Mouse (Mus musculus) ovary, adult 2 months (tissue): ENCODE measurements around the gene Fancg. TPM values are rescaled to one million over a fixed set of nuclear protein-coding genes. Genes with fewer than 3 reads are reported as not detected.

Source experiments
- polyA plus RNA-seq: library from polyadenylated mRNA; depleted of rRNA; stranded (reverse); fragments of >200 nt; gene quantifications from 2 replicates; pipeline ENCODE4 v1.2.3, GENCODE M21; 2012; rRNA removed

Gene Fancg
- 12.6 and 15.2 TPM in 2 replicates for polyA plus RNA-seq

DNA sequence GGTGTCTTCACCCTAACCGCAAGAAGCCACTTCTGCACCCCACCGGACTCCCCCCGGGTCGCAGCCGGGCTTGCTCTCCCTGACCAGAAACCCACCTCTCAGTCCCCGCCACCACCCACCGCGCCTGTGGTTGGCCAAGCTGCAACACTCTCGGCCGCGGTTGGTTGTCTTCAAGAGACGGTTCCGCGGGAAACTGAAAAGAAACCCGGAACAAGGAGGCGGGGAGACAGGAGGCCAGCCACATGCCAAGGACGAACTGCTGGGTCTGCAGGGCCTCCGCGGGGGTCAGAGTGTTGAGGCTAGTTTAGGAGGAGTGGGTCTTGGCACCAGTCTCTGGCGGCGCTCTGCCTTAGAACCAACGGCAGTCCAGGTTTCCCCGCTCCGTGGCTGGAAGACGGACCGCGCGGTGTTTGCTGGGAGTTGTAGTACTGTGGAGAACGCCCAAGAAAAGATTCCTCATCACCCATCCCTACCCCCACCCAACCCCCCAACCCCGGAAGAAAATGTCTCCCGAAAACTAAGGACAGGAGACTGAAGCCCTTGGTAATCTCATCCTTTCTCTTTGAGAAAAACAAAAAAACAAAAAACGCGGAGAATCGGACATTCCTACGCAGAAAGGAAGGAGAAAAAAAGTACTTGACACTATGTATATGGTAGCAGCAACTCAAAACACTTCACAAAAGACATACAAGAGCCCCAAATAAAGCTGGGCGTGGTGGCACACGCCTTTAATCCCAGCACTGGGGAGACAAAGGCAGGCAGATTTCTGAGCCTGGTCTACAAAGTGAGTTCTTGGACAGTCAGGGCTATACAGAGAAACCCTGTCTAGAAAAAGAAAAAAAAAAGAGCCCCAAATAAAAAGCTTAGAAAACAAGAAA is at the start of gene Fancg:
TSS of gene Fancg (minus strand) at position 346 of the 878 bp plus-strand sequence.

DNA sequence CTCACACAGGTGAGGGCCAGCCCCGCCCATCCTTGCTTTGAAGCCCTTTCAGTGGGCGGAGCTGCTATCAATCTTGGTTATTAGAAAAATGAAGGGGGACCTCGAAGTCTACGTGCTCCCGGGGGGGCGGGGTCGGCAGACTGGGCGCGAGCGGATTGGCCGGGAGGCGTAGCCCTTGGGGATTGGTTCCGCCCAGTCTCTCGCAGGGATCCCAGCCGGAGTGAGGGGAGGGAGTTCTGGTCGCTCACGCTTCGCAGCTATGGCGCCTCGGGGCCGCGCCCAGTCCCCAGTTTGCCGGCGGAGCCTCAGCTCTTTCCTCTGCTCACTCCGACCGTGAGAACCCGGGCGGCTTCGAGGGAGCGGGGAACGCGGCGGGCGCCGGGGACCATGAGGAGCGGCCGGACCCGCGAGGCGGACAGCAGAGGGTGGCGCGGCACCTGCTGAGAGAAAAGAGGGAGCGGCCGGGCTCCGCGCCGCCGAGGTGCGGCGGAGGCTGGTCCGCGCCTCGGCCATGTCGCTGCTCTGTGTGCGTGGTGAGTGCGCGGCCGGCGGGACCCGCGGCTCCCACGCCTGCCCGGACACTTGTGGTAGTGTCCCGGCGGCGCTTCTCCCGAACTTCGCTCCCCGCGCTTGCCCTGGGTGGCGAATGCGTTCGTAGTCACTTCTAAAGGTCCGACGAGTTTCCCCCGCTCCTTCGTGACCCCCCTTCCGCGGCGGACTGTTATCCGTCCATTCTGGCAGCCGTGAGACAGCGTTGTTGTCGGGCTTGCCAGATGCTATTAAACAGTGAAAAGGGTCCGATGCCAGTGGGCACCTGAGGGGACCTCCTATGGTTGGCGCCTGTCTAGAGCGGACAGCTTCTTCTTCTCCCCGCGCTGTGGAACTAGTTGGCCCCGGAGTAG is 48.7 kb upstream of the Fancg start, which contains the start of gene Unc13b:
TSS of gene Unc13b (plus strand) at position 201 of the 902 bp plus-strand sequence.

GRCm38 (mm10) chr4:43045659-43046302 is 35.5 kb upstream of the Fancg start, which contains the start of gene Fam214b:
Fam214b (minus strand) TSS chr4:43046220.

GRCm38 (mm10) chr4:43031237-43031995 is 21.1 kb upstream of the Fancg start, which contains the start of gene Stoml2:
Stoml2 (minus strand) TSS chr4:43031710.

DNA sequence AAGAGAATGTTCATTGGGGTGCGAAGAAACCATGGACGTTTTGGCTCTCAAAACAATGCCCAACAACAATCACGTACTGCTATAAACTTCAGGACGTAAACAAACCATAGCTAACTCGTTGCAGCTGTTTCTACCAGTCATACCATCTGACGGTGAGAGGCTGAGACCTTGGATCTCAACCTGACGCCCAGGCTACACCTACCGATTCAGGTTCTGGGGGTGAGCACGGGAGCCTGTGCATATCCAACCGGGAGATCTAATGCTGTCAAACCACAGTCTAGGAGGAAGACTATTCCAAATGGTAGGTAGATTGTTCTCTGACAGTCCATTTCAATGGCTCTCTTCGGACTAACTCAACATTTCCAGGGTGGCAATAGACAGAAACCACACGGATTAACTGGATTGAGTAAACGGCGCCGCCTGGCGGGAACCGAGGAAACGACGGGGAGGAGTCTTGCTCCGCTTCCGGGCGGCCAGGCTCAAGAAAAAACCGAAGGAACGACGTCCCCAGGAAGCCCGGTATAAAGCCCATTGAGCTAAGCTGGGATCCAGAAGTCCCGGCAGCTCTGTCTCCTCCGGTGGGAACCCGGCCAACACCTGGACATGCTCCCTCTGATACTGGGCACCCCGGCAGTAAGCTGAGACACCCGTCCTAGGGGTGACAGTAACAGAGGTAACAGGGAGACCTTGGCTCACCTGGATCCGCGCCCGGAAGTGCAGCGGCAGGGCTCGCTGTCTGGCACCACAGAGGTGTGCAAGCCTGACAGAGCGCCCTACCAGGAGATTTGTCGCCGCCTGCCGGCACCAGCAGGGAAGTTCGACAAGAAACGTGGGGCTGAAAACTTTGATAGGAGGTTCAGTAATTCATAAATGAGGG is 15.0 kb upstream of the Fancg start, which contains the start of gene Pigo:
TSS of gene Pigo (minus strand) at position 736 of the 877 bp plus-strand sequence.

DNA sequence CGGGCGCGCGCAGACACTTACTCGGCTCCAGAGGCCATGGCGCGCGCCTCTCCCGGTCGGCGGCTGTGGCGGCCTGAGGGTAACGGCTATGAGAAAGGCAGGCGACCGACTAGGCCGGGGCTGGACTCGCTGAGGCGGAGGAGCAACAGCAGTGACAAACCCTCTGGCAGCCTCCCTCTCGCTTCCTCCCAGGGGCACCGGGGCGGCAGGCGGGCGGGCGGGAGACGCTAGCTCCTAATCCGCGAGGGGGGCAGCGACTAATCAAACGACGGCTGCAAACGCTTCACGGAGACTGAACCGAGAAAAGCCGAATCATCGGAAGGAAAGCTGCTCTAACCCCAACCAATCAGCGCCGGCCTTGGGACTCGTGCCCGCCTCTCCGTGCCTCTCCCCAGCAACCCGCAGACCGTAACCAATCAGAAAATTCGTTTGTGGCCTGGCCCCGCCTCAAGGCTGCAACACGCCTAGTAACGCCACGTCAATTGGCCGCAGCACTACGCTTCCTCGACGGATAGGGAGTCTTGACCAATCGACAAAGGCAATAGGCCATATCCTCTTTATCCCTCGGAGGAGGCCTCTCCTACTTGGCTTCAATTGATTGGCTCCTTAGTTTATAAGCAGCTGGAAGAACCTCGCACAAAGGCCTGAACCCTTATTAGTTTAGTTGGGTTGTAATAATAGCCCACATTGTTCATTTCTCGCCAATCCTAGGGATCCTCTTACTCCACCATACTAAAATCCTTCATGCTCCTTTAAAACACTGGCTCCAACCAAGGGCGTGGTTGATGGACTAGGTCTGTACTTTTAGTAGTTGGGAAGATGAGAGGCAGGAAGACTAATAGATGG is 9.9 kb downstream of the Fancg start, which contains the start of gene Vcp:
TSS of gene Vcp (minus strand) at position 367 of the 846 bp plus-strand sequence.

DNA sequence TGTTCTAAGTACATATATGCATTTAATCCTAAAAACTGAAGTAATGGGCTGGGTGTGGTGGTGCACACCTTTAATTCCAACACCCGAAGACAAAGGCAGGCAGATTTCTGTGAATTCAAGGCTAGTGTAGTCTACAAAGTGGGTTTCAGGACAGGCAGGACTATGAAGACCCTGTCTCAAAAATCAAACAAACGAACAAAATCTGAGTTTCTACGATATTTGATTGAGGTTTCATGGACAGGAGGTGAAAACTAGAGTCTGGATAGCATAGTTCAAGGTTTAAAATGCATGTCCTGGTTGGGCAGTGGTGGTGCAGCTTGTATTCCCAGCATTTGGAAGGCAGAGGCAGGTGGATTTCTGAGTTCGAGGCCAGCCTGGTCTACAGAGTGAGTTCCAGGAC is 41.0 kb downstream of the Fancg start, which contains the start of gene 1700022I11Rik:
TSS of gene 1700022I11Rik (plus strand) at position 301 of the 400 bp plus-strand sequence.

Other genes with a start within 250 kb of the Fancg start
- gene Ccl21a, start 236.5 kb downstream of the Fancg start, polyA plus RNA-seq, result 130 and 161 TPM in 2 replicates
- gene Fam205a1, start 156.6 kb downstream of the Fancg start, polyA plus RNA-seq, result not detected in 2 replicates
- gene Gm12394, start 153.7 kb downstream of the Fancg start, polyA plus RNA-seq, result not detected in 2 replicates
- not detected in 2 replicates for gene Fam205c, start 136.3 kb downstream of the Fancg start, polyA plus RNA-seq
- gene Phf24, start 93.8 kb downstream of the Fancg start, polyA plus RNA-seq, result 3.9 and 6.2 TPM in 2 replicates
- 8.6 and 8.7 TPM in 2 replicates for gene Dnajb5, start 60.7 kb downstream of the Fancg start, polyA plus RNA-seq
- gene 1700022I11Rik, start 40.9 kb downstream of the Fancg start, polyA plus RNA-seq, result not detected in 2 replicates
- gene Vcp, start 10.0 kb downstream of the Fancg start, polyA plus RNA-seq, result 187 and 349 TPM in 2 replicates
- gene Pigo, start 15.3 kb upstream of the Fancg start, polyA plus RNA-seq, result 20.6 and 22.7 TPM in 2 replicates
- 105 and 125 TPM in 2 replicates for gene Stoml2, start 21.2 kb upstream of the Fancg start, polyA plus RNA-seq
- 17.5 and 17.7 TPM in 2 replicates for gene Fam214b, start 35.7 kb upstream of the Fancg start, polyA plus RNA-seq
- 21.5 and 23.5 TPM in 2 replicates for gene Unc13b, start 48.4 kb upstream of the Fancg start, polyA plus RNA-seq